Mouse (Mus musculus) cerebellum, adult 2 months (tissue): ENCODE results near the gene Afdn. TPM values are rescaled to one million over a fixed set of nuclear protein-coding genes. Genes with fewer than 3 reads are reported as not detected.

Experiments used
- DNase-seq, 2 experiments: peaks; one replicate each; pipeline ENCODE4 v3.0.0; 2021
- H3K27ac ChIP-seq: fragments of 200-500 bp; 2 replicates; pipeline ENCODE4 v1.5.1; 2012; ENCODE audit warnings: low read length, control low read depth, inconsistent platforms; ENCODE audit not compliant: insufficient read depth
- H3K27me3 ChIP-seq: fragments of 200-500 bp; 2 replicates; pipeline ENCODE4 v1.6.1; 2012; ENCODE audit warnings: inconsistent platforms, mild to moderate bottlenecking, low read length, moderate library complexity; ENCODE audit not compliant: control insufficient read depth, insufficient read depth
- H3K4me1 ChIP-seq: fragments of 200-500 bp; 2 replicates; pipeline ENCODE4 v1.6.1; 2011; ENCODE audit warnings: low read length; ENCODE audit not compliant: control insufficient read depth, insufficient read depth
- H3K4me3 ChIP-seq: fragments of 200-500 bp; replicated peaks from 2 replicates; pipeline ENCODE3; 2011; ENCODE audit warnings: mild to moderate bottlenecking, low read depth, low read length, control low read depth; ENCODE audit not compliant: insufficient read depth
- CTCF ChIP-seq: fragments of 200-500 bp; IDR thresholded peaks from 2 replicates; pipeline ENCODE4 v1.5.1; 2011; ENCODE audit warnings: low read depth, mild to moderate bottlenecking, control low read depth, low read length, moderate library complexity, borderline replicate concordance; ENCODE audit not compliant: insufficient read depth
- POLR2A ChIP-seq: fragments of 200-500 bp; IDR thresholded peaks from 2 replicates; pipeline ENCODE4 v1.6.1; 2011; ENCODE audit warnings: low read length, control low read depth, borderline replicate concordance; ENCODE audit not compliant: insufficient read depth
- WGBS: fragments of 180-500 bp; shearing (Covaris S2); methylation state at CpG from one replicate; pipeline ENCODE4 v1.1.7; 2018; 5-methylcytosine and 5-hydroxymethylcytosine counted together
- polyA plus RNA-seq: library from polyadenylated mRNA; depleted of rRNA; stranded (reverse); fragments of >200 nt; gene quantifications from 2 replicates; pipeline ENCODE4 v1.2.3, GENCODE M21; 2012

The Afdn gene
- polyA plus RNA-seq, 1 experiment: 85.5 TPM

DNA sequence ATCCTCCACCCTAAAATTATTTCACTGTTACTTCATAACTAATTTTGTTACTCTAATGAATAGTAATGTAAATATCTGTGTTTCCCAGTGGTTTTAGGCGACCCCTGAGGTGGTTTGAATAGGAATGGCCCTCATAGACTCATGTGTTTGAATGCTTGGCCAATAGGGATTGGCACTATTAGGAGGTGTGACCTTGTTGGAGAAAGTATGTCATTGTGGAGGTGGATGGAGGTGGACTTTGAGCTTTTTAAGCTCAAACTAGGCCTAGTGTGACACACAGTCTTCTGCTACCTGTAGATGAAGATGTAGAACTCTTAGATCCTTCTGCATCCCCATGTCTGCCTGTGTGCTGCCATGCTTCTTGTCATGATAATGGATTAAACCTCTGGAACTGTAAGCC lies 37.4 kb downstream of the Afdn start:
- 85% methylated on average over 1 of the region's 1 CpGs for WGBS
- DNase-seq: no peak
- H3K4me1 ChIP-seq: peaks cover 6% of the 10 kb centered on the region; the same call in 1 of the 2 replicates
- H3K27me3 ChIP-seq: no peaks in the 10 kb centered on the region
- no peak overlapping the region for H3K4me3 ChIP-seq
- TF ChIP-seq POLR2A: no peak
- TF ChIP-seq CTCF: no peak
- H3K27ac ChIP-seq: no peak overlapping the region

DNA sequence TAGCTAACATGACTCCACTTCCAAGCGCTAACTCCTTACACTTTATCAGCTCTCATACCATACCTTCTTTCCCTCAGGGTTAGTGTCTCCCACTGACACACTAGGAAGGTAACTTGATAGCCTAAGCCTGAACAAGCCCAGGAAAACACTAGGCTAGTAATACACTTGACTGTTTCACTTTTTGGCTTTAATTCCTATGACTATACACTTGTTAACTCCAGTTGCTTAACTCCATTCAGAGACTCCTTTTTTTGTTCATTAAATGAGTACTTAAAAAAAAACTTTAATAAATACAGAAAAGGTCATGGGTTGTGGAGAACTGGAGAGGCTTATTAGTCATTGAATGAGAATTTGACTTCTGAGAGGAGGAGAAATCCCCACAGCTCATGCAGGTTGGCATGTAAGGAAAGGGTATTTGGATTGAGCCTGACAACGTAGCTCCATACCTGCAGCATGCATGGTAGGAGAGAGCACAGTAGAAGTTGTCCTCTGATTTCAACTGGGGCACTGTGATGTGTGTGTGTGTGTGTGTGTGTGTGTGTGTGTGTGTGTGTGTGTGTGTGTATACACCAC lies 42.6 kb downstream of the Afdn start:
- Histone ChIP-seq H3K27me3 (no peaks in the 10 kb centered on the region), H3K4me3 (no peak overlapping the region), H3K27ac (no peak overlapping the region), H3K4me1 (peaks cover 6% of the 10 kb centered on the region; the same call in 1 of the 2 replicates)
- no peak for DNase-seq
- WGBS: 77% methylated on average over 2 of the region's 2 CpGs
- TF ChIP-seq CTCF: no peak
- TF ChIP-seq POLR2A: no peak

GRCm38 (mm10) chr17:13806016-13806415 lies 45.7 kb downstream of the Afdn start:
- TF ChIP-seq POLR2A (no peak), CTCF (no peak)
- WGBS: 57% methylated on average over 1 of the region's 1 CpGs
- no peaks in the 10 kb centered on the region for H3K27me3 ChIP-seq
- H3K4me3 ChIP-seq: no peak overlapping the region
- DNase-seq: no peak
- no peak overlapping the region for H3K27ac ChIP-seq
- 0 out of 2 replicates have a peak, but pooled peaks cover 2% of the 10 kb centered on the region for H3K4me1 ChIP-seq

DNA sequence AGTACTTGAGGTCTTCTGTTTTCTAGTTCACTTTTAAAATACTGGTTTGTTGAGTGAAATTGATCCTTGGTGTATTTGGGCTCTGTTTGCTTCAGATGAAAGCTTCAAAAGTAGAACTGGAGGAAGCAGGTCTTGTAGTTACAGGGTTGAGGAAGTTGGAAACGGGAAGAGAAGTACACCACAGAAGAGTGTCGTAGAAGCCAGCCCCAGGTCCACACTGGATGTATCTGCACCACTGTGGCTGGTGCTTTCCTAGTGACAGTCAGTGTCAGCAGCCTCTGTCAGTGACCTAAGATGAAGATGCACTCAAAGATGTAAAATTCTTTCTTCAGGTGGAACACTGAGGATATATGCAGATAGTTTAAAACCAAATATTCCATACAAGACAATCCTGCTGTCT lies 57.5 kb downstream of the Afdn start:
- no peak for DNase-seq
- Histone ChIP-seq H3K27me3 (no peaks in the 10 kb centered on the region), H3K4me1 (no peaks in the 10 kb centered on the region), H3K4me3 (no peak overlapping the region), H3K27ac (no peak overlapping the region)
- TF ChIP-seq CTCF: no peak
- TF ChIP-seq POLR2A: no peak
- 90% methylated on average over 2 of the region's 2 CpGs for WGBS

DNA sequence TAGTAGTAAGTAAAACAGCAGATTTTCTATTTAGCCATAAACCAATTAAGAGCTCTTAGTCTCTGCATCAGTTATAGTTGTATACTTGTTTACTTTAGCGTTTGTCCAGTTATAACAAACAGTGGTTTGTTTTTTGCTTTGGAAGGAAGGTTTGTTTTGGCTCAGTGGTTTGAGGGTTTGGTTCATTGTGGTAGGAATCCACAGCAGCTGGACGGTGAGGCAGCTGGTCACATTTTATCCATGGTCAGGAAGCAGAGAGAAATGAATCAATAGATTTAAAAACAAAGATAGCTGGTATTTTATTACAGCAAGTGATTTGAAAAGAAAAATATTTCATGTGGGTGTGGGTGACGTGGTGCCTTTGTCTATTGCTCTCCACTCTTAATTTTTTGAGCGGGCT lies 59.0 kb downstream of the Afdn start:
- TF ChIP-seq CTCF (no peak), POLR2A (no peak)
- WGBS: 91% methylated on average over 4 of the region's 4 CpGs
- no peak for DNase-seq
- no peaks in the 10 kb centered on the region for H3K4me1 ChIP-seq
- H3K27ac ChIP-seq: no peak overlapping the region
- no peak overlapping the region for H3K4me3 ChIP-seq
- no peaks in the 10 kb centered on the region for H3K27me3 ChIP-seq

DNA sequence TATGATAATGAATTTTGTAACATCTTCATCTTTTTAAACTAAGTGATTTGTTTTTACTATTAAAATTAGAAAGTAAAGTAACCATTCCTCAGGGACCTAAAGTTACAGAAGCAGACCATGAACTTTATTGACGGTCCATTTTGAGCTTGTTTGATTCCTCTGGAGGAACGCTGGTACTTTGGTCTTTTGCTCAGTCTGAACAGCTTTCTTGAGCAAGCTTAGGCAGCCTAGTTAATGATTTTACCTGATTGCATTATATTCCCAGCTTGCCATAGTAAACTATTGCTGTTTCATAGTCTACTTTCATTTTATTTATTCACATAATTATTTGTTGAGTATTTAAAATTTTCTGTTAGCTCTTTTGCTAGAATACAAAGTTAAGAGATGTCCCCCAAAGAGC lies 60.3 kb downstream of the Afdn start:
- Histone ChIP-seq H3K27ac (no peak overlapping the region), H3K4me3 (no peak overlapping the region), H3K4me1 (peaks cover 8% of the 10 kb centered on the region; the same call in 1 of the 2 replicates), H3K27me3 (no peaks in the 10 kb centered on the region)
- 97% methylated on average over 2 of the region's 2 CpGs for WGBS
- TF ChIP-seq POLR2A: no peak
- no peak for TF ChIP-seq CTCF
- DNase-seq: no peak

DNA sequence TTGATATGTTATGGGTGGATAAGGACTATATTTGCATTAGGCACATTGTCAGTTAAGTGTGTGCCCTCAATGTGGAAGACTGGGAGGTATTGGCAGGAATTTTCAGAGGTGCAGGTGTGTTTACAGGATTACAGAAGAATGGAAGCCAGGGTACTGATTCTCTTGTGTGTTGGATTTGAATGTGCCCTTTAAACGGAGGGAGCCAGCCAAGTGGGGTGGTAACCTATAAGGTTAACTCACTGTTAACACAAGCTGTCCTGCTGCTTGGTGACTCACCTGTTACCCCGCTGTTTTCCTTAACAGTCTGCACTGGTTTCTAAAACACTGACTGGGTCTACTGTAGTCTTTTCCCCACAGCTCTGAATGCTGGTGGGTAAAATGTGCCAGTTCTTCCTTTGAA lies 65.1 kb downstream of the Afdn start:
- WGBS: 22% methylated on average over 2 of the region's 2 CpGs
- no peak overlapping the region for H3K4me3 ChIP-seq
- peak; percentile 29 to 66 for DNase-seq
- TF ChIP-seq CTCF: no peak
- TF ChIP-seq POLR2A: no peak
- peaks cover 9% of the 10 kb centered on the region; the same call in 1 of the 2 replicates for H3K4me1 ChIP-seq
- peak overlapping the region; percentile 44; the same call in 1 of the 2 replicates for H3K27ac ChIP-seq
- H3K27me3 ChIP-seq: no peaks in the 10 kb centered on the region

DNA sequence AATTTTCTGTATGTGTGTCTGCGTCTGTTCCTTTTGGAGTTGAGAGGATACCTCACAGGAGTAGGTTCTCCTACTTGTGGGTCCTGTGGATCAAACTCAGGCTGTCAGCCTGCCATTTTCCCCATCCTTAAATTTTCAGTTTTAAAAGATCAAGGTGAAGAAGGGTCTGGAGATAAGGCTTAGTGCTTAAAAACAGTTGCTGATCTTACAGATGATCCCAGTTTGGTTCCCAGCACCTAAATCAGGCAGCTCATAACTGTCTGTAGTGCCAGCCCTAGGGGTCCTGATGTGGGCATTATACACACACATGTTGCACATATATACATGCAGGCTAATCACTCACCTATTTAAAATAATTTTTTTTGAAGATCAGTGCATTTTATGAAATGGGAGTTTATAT lies 69.9 kb downstream of the Afdn start:
- TF ChIP-seq POLR2A (no peak), CTCF (no peak)
- Histone ChIP-seq H3K4me1 (peaks cover 7% of the 10 kb centered on the region), H3K27ac (no peak overlapping the region), H3K4me3 (no peak overlapping the region), H3K27me3 (no peaks in the 10 kb centered on the region)
- no peak for DNase-seq
- WGBS: 100% methylated on average over 1 of the region's 1 CpGs
